Mouse (Mus musculus): ENCODE data around the gene Polr2f.
A peak's percentile ranks its signal among the peaks of the same experiment; 100 is the strongest.

Polr2f gene

DNA sequence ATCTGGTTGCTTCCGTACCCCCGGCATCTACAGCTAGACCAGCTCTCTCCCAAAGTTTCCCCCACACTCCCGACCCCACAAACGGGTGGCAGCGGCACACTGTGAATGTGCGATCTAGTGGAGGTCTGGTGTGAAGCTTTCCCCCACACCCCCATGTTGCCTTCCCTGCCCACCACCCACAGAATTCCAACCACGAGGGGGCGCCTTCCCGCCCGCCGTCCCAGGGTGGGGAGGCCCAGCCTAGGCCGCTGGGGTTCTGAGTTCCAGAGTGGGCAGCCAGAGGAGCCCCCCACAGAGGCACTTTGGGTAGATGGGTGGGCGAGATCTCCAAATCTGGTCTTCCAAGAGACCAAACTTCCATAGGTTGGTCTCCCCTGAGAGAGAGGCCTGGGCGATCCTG lies 22.0 kb downstream of the Polr2f start:
- DNase-seq = peak in 1 of 2 experiments; percentile 6

- no peak for DNase-seq
Measured at GRCm38 (mm10) chr15:79164251-79164650, 23.4 kb downstream of the Polr2f start.

DNA sequence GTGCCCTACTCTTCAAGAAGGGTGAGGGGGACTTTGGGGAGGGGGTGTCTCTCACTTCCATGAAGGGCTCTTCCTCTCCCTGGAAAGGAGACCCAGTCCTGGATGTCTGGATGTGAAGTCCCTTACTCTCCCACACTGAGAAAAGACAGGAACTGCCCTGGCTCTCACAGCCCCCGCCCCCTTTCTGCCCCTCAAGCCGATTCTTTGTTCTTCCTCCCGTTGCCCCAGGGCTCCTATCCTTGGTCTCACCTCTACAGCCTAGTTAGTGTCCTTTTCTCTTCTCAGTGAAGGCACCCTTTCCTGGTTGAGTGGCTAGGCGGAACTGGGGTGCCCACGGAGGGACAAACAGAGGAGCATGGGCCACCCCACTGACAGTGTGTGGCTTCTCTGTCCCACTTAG lies 24.3 kb downstream of the Polr2f start, which contains the start of gene Sox10:
Sox10 (minus strand) TSS at position 101 of the 400 bp plus-strand sequence.
- DNase-seq = no peak

GRCm38 (mm10) chr15:79166712-79167111 lies 25.9 kb downstream of the Polr2f start:
- DNase-seq = no peak

GRCm38 (mm10) chr15:79176905-79177304 lies 36.1 kb downstream of the Polr2f start:
- no peak for DNase-seq

GRCm38 (mm10) chr15:79185213-79185612 lies 44.4 kb downstream of the Polr2f start:
- DNase-seq = no peak

- no peak for DNase-seq
Measured at GRCm38 (mm10) chr15:79187819-79188218, 47.0 kb downstream of the Polr2f start.

DNA sequence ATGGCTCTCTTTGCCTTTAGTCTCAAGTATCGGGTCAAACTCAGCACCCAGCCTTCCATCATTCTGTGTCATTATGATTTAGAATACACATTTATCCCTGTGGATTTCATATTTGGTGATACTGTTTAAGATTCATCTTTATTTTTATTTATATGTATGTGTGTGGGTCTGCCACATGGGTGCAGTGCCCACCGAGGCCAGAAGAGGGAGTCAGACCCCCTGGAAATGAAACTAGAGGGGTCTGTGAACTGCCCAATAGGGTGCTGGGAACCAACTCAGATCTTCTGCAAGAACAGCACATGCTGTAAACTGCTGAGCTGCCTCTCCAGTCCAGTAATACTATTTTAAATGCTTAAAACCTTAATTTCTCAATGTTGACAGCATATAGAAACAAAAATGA lies 50.6 kb downstream of the Polr2f start:
- no peak for DNase-seq

DNA sequence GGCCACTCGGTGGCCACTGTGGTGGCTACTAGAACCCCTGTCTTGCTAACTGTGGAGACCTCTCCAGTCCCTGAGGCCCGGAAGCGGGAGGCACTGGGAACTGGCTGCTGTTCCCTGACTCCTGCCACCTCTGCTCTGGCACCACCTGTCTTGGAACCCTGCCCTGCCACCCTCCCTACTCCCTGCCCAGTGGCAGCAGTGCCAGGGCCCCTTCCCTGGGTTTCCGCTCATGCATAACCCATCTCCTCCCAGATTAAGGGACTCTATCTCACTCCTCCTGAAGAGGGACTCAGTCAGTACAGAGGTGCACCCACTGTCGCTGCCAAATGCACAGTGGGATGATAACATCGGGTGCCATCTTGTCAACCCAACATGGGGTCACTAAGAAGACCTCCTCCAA lies 51.6 kb downstream of the Polr2f start:
- DNase-seq = no peak

- no peak for DNase-seq
Measured at GRCm38 (mm10) chr15:79192885-79193845, 52.4 kb downstream of the Polr2f start.

- DNase-seq = no peak
Measured at GRCm38 (mm10) chr15:79194048-79194447, 53.2 kb downstream of the Polr2f start.

DNA sequence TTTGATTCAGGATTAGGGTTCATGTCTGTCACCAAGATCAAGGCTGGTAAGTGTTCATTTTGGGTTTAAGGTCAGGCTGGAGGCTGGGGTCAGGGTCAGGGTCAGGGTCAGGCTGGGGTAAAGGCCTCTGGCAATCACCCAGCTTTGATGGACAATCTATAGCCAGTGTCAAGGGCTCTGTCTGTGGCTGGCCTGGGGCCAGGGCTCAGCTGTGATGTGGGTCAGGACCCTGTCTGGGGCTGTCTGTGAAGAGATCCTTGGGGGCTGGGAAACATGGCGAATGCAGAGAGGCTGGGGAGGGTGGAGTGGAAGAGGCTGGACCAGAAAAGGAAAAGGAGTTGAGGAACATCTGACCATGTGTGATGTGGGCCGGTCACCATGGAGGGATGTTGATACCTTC lies 54.1 kb downstream of the Polr2f start:
- no peak for DNase-seq

- DNase-seq = no peak
Measured at GRCm38 (mm10) chr15:79195492-79195891, 54.7 kb downstream of the Polr2f start.

GRCm38 (mm10) chr15:79199390-79199976 lies 58.7 kb downstream of the Polr2f start:
- DNase-seq = no peak

All from B cell, adult 2 months (primary cell).